Mouse (Mus musculus): ENCODE results near the gene Nr5a1. TPM values are rescaled to one million over a fixed set of nuclear protein-coding genes. Genes with fewer than 3 reads are reported as not detected.

Nr5a1 gene
- total and polyA plus RNA-seq, 3 experiments, result 0.04 TPM; not detected in 2

Other genes starting within 250 kb of the Nr5a1 start
- gene Nek6, start 202.9 kb downstream of the Nr5a1 start, total RNA-seq (2012; rRNA removed), result 30.5 and 39.9 TPM in 2 replicates
- gene Nek6, start 202.9 kb downstream of the Nr5a1 start, total RNA-seq (2014; rRNA removed), result 27.5 and 31.0 TPM in 2 replicates
- 36.7 and 44.7 TPM in 2 replicates for gene Nek6, start 202.9 kb downstream of the Nr5a1 start, polyA plus RNA-seq (2012; ENCODE audit: insufficient read length, low read depth)
- 334 and 386 TPM in 2 replicates for gene Psmb7, start 70.5 kb downstream of the Nr5a1 start, total RNA-seq (2012; rRNA removed)
- 415 and 457 TPM in 2 replicates for gene Psmb7, start 70.5 kb downstream of the Nr5a1 start, total RNA-seq (2014; rRNA removed)
- gene Psmb7, start 70.5 kb downstream of the Nr5a1 start, polyA plus RNA-seq (2012; ENCODE audit: insufficient read length, low read depth), result 375 and 389 TPM in 2 replicates
- gene Nr6a1, start 213.1 kb upstream of the Nr5a1 start, total RNA-seq (2012; rRNA removed), result 5.8 and 6.1 TPM in 2 replicates
- gene Nr6a1, start 213.1 kb upstream of the Nr5a1 start, total RNA-seq (2014; rRNA removed), result 5.0 and 5.6 TPM in 2 replicates
- gene Nr6a1, start 213.1 kb upstream of the Nr5a1 start, polyA plus RNA-seq (2012; ENCODE audit: insufficient read length, low read depth), result 6.1 and 6.2 TPM in 2 replicates
- gene Olfml2a, start 217.4 kb upstream of the Nr5a1 start, total RNA-seq (2012; rRNA removed), result 3.9 and 4.3 TPM in 2 replicates
- 4.7 and 5.5 TPM in 2 replicates for gene Olfml2a, start 217.4 kb upstream of the Nr5a1 start, total RNA-seq (2014; rRNA removed)
- gene Olfml2a, start 217.4 kb upstream of the Nr5a1 start, polyA plus RNA-seq (2012; ENCODE audit: insufficient read length, low read depth), result 8.4 and 8.5 TPM in 2 replicates